Mouse (Mus musculus) kidney, adult 8-10 months (tissue): ENCODE measurements around the gene Vmn1r159.
"Not testable (repeated sequence)": the region's sequence is repeated elsewhere in the genome, so short reads cannot be mapped to it uniquely, and the experiment has no call there.

Source experiments
- DNase-seq, 2 experiments: peaks; one replicate each; pipeline ENCODE4 v3.0.0; 2022

Gene Vmn1r159

DNA sequence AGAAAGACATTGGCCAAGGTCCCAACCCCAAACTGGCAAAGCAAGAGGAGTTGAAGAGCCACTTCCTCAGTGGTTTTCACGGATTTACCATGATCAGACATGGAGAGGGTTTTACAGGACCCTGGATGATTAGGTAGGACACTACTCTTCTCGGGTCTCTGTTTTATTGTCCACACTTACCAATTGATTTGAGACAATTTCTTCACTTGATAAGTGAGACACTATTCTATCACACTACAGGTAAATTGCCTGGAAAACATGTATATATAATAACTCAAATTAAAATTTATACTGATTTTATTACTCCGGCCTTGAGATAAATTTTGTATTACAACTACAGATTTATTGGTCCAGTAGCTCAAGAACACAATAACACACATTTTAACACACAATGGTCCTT lies at the start of gene Vmn1r159:
Gene Vmn1r159 (minus strand): TSS at position 101 of the 400 bp plus-strand sequence.
- not testable (repeated sequence) for DNase-seq

DNA sequence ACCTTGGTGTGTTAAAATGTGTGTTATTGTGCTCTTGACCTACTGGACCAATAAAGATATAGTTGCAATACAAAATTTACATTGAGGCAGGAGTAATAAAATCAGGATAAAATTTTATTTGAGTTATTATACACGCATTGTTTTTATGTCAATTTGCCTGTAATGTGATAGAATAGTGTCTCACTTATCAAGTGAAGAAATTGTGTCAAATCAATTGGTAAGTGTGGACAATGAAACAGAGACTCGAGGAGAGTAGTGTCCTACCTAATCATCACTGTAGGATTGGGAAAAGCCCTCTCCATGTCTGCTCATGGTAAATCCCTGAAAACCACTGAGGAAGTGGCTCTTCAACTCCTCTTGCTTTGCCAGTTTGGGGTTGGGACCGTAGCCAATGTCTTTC lies 27.5 kb upstream of the Vmn1r159 start, which contains the start of gene Vmn1r160:
Gene Vmn1r160 (plus strand): TSS at position 301 of the 400 bp plus-strand sequence.
- not testable (repeated sequence) for DNase-seq
